Mouse (Mus musculus) kidney, postnatal 10 days (tissue): ENCODE data around the gene Olfr279.
"Not testable (repeated sequence)": the region's sequence is repeated elsewhere in the genome, so short reads cannot be mapped to it uniquely, and the experiment has no call there.

Source experiments
- DNase-seq: peaks from one replicate; pipeline ENCODE4 v3.0.0; 2021; ENCODE audit warnings: mixed read lengths

Olfr279 gene

GRCm38 (mm10) chr15:98511386-98511928, 19.3 kb downstream of the Olfr279 start:
- peak; percentile 37 for DNase-seq

- no peak for DNase-seq
Measured at GRCm38 (mm10) chr15:98512232-98512631, 20.0 kb downstream of the Olfr279 start.

- DNase-seq, result peak; percentile 77
Measured at GRCm38 (mm10) chr15:98512799-98513321, 20.7 kb downstream of the Olfr279 start.

GRCm38 (mm10) chr15:98513676-98514075, 21.5 kb downstream of the Olfr279 start:
- DNase-seq, result not testable (repeated sequence)

GRCm38 (mm10) chr15:98514146-98514545, 21.9 kb downstream of the Olfr279 start:
- DNase-seq, result no peak

GRCm38 (mm10) chr15:98514845-98515244, 22.6 kb downstream of the Olfr279 start:
- not testable (repeated sequence) for DNase-seq

- peak; percentile 73 for DNase-seq
Measured at GRCm38 (mm10) chr15:98517380-98518355, 25.5 kb downstream of the Olfr279 start.

- no peak for DNase-seq
Measured at GRCm38 (mm10) chr15:98521245-98521644, 29.0 kb downstream of the Olfr279 start.

GRCm38 (mm10) chr15:98526057-98526456, 33.9 kb downstream of the Olfr279 start:
- DNase-seq, result no peak

- no peak for DNase-seq
Measured at GRCm38 (mm10) chr15:98527056-98527771, 35.0 kb downstream of the Olfr279 start.

- DNase-seq, result no peak
Measured at GRCm38 (mm10) chr15:98528066-98528563, 35.9 kb downstream of the Olfr279 start.

- DNase-seq, result no peak
Measured at GRCm38 (mm10) chr15:98532281-98532680, 40.1 kb downstream of the Olfr279 start.

- no peak for DNase-seq
Measured at GRCm38 (mm10) chr15:98533035-98533531, 40.9 kb downstream of the Olfr279 start.

- DNase-seq, result peak; percentile 98
Measured at GRCm38 (mm10) chr15:98533881-98534627, 41.9 kb downstream of the Olfr279 start, which contains the start of gene Kansl2. Gene Kansl2 (minus strand): TSS chr15:98534264.

GRCm38 (mm10) chr15:98535921-98536320, 43.7 kb downstream of the Olfr279 start:
- no peak for DNase-seq

GRCm38 (mm10) chr15:98536828-98537510, 44.8 kb downstream of the Olfr279 start:
- DNase-seq, result no peak

GRCm38 (mm10) chr15:98537923-98538322, 45.7 kb downstream of the Olfr279 start:
- DNase-seq, result no peak

GRCm38 (mm10) chr15:98541064-98541463, 48.9 kb downstream of the Olfr279 start:
- DNase-seq, result no peak

GRCm38 (mm10) chr15:98543341-98543740, 51.1 kb downstream of the Olfr279 start:
- no peak for DNase-seq

- DNase-seq, result no peak
Measured at GRCm38 (mm10) chr15:98545151-98545550, 52.9 kb downstream of the Olfr279 start.

- DNase-seq, result no peak
Measured at GRCm38 (mm10) chr15:98546843-98547242, 54.6 kb downstream of the Olfr279 start.
